ENCODE assay signal across 8 mouse cellular contexts in the genomic region with DNA sequence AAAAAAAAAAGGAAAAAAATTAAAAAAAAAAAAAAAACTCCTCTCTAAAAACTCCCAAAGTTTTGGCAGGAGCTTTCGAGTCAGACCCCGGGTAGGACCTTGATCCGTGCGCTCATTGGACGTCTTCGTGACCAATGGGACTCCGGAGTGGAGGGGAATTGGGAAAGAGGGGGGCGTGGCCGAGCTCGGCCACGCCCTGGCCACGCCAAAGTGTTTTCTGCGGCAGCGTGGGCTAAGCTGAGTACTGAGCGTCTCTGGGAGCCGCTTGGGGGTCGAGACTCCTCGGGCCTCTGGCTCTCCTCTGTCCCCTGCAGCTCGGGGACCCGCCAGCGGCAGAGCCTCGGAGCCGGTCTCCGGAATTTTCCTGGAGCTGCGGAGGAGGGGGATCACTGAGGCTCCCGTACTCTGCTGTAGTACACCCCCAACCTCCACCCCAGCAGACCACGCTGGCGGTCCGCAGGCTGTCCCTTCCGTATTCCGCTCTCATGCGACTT. TPM values are rescaled to one million over a fixed set of nuclear protein-coding genes. Genes with fewer than 3 reads are reported as not detected.
A peak's percentile ranks its signal among the peaks of the same experiment; 100 is the strongest.
DNase-seq lines count a peak whose midpoint lies in the region; ATAC-seq lines count a peak whose summit lies in the region.

A gene (minus strand): TSS at position 64 of the 494 bp plus-strand sequence.

- under 1% methylated on average over 32 of the region's 32 CpGs for WGBS in heart, embryonic 16.5 days

- ATAC-seq in heart, embryonic 16.5 days (replicated peaks; ENCODE audit: extremely low read depth, insufficient read depth, low FRiP score): peak; percentile 88
- peak; percentile 62 for ATAC-seq in megakaryocyte progenitor cell, adult 5-6 weeks (replicated peaks; ENCODE audit: poor library complexity)

- peaks cover 100% of the 10 kb centered on the region for H3K27me3 ChIP-seq in erythroblast, embryonic 14.5 days (ENCODE audit: control insufficient read depth)
- H3K27me3 ChIP-seq in heart, embryonic 16.5 days (ENCODE audit: control insufficient read depth, insufficient read depth, low read length): peaks cover 54% of the 10 kb centered on the region

- H3K9ac ChIP-seq in heart, embryonic 16.5 days (ENCODE audit: low read length): peak within 1 kb of the TSS; percentile 71

- H3K4me1 ChIP-seq in erythroblast, embryonic 14.5 days (ENCODE audit: control insufficient read depth): peaks cover 20% of the 10 kb centered on the region
- H3K4me1 ChIP-seq in heart, embryonic 16.5 days (ENCODE audit: control insufficient read depth, insufficient read depth, low read length): peaks cover 8% of the 10 kb centered on the region

- H3K27ac ChIP-seq in heart, embryonic 16.5 days (ENCODE audit: low read length): peak within 1 kb of the TSS; percentile 79

- peak; percentile 46 for DNase-seq in CD4-positive, CD25-positive, alpha-beta regulatory T cell, adult 2 months (ENCODE audit: low read depth, low spot score)
- DNase-seq in adrenal gland, adult 18-20 months (ENCODE audit: low spot score in 2 of 2): peak; percentile 42 to 60
- peak; percentile 76 to 77 for DNase-seq in kidney, postnatal 36 days
- peak; percentile 66 to 79 for DNase-seq in spleen, postnatal 4 days (ENCODE audit: low spot score in 2 of 2)
- no peak for DNase-seq in cerebellum, postnatal 36 days

- H3K36me3 ChIP-seq in erythroblast, embryonic 14.5 days (ENCODE audit: control insufficient read depth): no peaks in the 10 kb centered on the region
- H3K36me3 ChIP-seq in heart, embryonic 16.5 days (ENCODE audit: control insufficient read depth, insufficient read depth): no peaks in the 10 kb centered on the region

- H3K4me3 ChIP-seq in erythroblast, embryonic 14.5 days (replicated peaks): peak within 1 kb of the TSS; percentile 64
- peak within 1 kb of the TSS; percentile 63 for H3K4me3 ChIP-seq in heart, embryonic 16.5 days (ENCODE audit: low read length)

- H3K9me3 ChIP-seq in erythroblast, embryonic 14.5 days (ENCODE audit: control insufficient read depth, low read length): peaks cover 21% of the 10 kb centered on the region; the same call in 1 of the 2 replicates
- H3K9me3 ChIP-seq in heart, embryonic 16.5 days (replicated peaks; ENCODE audit: control insufficient read depth, low read length): no peaks in the 10 kb centered on the region

- peak within 1 kb of the TSS; percentile 79 for H3K4me2 ChIP-seq in heart, embryonic 16.5 days (ENCODE audit: low read depth, low read length)

RNA-seq across cellular contexts. Expression of the gene that starts here (rescaled TPM):
- total RNA-seq in adrenal gland, adult 18-20 months (2021): 10 to 100 TPM; 10.7 to 11.1 TPM
- polyA plus RNA-seq in erythroblast, embryonic 14.5 days (2012): 0.64 and 0.76 TPM in 2 replicates
- 9.5 and 13.8 TPM in 2 replicates for polyA plus RNA-seq in heart, embryonic 16.5 days (2015; fragmentation: Nextera tagmentation; extraction: Ambion mirVana)
- 11.6 and 14.7 TPM in 2 replicates for total RNA-seq in megakaryocyte progenitor cell, adult 5-6 weeks (2015)
- 10.3 and 15.2 TPM in 2 replicates for total RNA-seq in megakaryocyte progenitor cell, adult 5-6 weeks (2017)

Comparison
In these comparisons a context has a peak if more than half of its experiments do, and no peak if none do; other contexts are left out.
1. DNase-seq: peak in CD4-positive, CD25-positive, alpha-beta regulatory T cell, adult 2 months (single experiment), adrenal gland, adult 18-20 months (2 of 2), kidney, postnatal 36 days (2 of 2) and spleen, postnatal 4 days (2 of 2); none in cerebellum, postnatal 36 days (0 of 2).